Mouse (Mus musculus): Measurements from ENCODE around the gene Prkcd.
A peak's percentile ranks its signal among the peaks of the same experiment; 100 is the strongest.

The Prkcd gene

GRCm38 (mm10) chr14:30635219-30635910, 9.4 kb upstream of the Prkcd start:
- DNase-seq (ENCODE audit: low read depth, low spot score) = no peak

- no peak for DNase-seq (ENCODE audit: low read depth, low spot score)
Observed at GRCm38 (mm10) chr14:30634418-30634817, 8.4 kb upstream of the Prkcd start.

GRCm38 (mm10) chr14:30633708-30634107, 7.7 kb upstream of the Prkcd start:
- DNase-seq (ENCODE audit: low read depth, low spot score) = no peak

- DNase-seq (ENCODE audit: low read depth, low spot score) = no peak
Observed at GRCm38 (mm10) chr14:30631834-30632233, 5.8 kb upstream of the Prkcd start.

DNA sequence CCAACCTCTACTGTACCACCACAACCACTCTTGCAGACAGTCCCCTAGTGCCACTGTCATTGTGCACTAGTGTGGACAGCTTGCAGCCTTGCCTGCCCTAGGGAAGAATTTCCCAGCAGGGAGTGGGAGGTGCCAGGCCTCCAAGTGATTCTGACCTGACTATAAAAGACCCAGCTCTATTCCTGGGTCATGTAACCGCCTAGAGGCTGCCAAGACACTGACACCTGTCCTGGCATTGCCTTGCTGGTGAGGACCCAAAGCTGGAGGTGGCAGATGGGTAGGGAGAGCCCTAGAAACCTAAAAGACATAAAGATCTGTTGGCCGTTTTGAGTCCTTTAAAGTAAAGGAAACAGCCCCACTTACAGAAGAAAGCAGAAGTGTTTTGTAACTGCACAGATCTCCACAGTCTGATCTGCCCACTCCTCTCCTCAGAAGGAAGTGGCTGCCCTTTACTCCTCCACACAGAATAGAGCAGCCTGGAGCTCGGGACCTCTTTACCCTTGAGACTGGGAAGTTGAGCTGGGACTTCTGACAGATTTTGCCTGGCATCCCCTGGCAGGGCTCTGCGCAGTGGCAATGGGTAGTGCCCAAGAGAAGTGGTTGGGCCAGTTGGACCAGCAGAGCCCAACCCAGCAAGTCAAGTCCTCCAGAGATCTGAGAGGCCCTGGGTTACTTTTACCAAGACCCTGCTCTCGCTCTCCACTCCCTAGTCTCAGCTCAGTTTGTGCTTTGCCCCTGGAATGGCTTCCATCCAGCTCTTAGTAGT, 5.0 kb upstream of the Prkcd start:
- DNase-seq (ENCODE audit: low read depth, low spot score) = no peak

DNA sequence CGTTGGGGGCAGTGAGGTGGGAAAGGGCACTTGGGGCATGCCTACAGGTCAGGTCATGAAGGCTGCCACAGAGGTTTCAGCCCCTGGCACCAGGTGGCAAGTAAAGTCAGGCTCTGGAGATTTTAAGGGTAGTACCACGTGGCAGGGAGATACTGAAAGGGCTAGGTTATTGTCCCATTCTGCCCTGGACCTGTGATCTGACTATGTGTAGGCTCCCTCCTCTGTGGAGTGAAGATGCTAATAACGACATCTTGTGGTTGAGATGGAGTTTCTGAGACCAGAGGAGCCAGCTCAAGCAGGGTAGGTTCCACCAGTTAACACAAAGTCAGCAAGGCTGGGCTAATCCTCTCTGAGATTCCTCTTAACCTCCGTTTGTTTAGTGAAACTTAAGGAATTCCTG, 3.8 kb upstream of the Prkcd start:
- DNase-seq (ENCODE audit: low read depth, low spot score) = no peak

GRCm38 (mm10) chr14:30628235-30628634, 2.2 kb upstream of the Prkcd start:
- no peak for DNase-seq (ENCODE audit: low read depth, low spot score)

GRCm38 (mm10) chr14:30626756-30627742, 1.0 kb upstream of the Prkcd start:
- DNase-seq (ENCODE audit: low read depth, low spot score) = no peak

DNA sequence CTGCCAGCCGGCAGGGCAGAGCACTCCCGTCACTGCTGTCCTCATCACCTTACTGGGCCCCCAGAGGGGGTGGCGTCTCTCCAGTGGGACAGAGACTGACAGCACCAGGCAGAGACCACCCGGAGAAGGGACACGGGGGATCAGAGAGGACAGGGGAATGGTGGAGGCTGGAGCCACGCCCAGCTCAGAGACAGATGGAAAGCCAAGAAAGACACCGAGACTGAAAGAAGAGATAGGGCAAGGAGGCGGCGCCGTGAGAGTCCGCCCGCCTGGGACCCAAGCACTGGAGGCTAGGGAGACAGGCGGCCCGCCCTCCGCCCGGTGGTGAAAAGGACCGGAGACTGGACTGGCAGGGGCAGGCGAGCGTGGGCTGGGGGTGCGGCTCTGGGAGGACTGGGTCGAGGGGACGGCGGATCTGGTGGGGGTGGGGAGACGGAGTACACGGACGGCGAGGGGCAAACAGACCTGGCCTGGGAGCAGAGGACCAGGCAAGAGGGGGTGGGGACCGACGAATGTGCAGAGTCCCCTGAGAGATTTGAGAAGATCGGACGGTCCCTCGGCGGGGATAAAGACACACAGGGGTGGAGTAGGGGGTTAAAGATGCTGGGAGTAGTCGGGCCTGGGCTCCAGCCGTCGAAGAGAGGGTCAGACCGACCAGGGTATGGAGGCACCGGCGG, 741 bp downstream of the Prkcd start:
- no peak for DNase-seq (ENCODE audit: low read depth, low spot score)

- DNase-seq (ENCODE audit: low read depth, low spot score) = no peak
Observed at GRCm38 (mm10) chr14:30624277-30624721, 1.7 kb downstream of the Prkcd start.

DNA sequence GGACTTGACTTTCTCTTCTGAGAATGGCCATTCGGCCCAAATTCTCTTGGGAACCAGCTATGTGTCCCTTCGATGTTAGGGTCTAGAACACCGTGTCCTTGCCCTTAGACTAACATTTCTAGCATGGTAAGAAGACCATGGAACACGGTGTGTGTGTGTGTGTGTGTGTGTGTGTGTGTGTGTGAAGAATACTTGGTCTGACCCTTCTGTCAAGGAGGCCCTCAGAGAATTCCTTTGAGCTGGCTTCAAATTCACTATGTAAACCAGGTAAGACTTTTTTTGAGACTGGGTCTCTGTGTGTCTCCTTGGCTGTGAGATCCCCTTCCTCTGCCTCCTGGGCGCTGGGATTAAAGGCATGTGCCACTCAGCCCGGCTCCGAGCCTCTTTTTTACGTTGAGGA, 3.5 kb downstream of the Prkcd start:
- no peak for DNase-seq (ENCODE audit: low read depth, low spot score)

DNA sequence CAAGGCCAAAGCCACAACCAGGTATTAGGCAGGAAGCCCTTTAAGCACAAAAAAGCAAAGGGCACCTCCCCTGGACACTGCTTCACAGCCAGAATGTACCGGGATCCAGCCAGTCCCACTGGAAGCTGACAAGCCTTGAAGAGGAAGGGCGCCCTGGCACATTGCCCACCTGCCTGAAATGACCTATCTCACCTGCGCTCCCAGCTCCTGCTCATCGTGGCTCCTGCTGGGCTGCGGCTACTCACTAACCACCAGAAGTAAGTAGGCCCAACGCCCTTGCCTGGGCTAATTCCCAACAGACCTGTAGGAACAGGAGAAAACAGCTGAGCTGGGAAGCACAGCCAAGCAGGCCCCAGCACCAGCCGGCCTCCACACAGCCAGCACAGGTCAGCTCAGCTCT, 3.9 kb downstream of the Prkcd start:
- DNase-seq (ENCODE audit: low read depth, low spot score) = no peak

GRCm38 (mm10) chr14:30619982-30620578, 5.9 kb downstream of the Prkcd start:
- no peak for DNase-seq (ENCODE audit: low read depth, low spot score)

DNA sequence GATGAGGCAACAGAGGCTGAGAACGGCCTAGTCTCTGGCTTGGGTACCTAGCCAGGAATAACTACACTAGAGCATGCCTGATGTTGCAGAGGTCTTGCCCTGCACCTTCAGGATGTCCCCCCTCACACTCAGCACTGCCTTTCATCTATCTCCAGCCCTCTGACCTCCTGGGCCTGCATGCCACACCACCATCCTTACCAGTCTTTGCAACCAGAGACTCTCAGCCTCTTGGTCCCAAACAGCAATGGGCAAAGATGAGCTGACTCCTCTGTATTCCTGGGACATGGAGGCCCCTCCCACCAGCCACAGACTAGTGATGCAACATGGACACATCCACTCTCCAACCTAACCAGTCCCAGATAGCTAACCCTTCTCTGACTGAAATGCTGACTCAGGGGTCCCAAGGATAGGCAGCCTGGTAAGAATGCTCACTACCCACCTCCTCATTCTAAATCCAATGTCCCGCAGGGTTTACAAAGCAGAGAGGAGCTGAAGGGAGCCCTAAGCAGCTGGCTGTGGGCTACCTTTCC, 7.2 kb downstream of the Prkcd start:
- no peak for DNase-seq (ENCODE audit: low read depth, low spot score)

DNA sequence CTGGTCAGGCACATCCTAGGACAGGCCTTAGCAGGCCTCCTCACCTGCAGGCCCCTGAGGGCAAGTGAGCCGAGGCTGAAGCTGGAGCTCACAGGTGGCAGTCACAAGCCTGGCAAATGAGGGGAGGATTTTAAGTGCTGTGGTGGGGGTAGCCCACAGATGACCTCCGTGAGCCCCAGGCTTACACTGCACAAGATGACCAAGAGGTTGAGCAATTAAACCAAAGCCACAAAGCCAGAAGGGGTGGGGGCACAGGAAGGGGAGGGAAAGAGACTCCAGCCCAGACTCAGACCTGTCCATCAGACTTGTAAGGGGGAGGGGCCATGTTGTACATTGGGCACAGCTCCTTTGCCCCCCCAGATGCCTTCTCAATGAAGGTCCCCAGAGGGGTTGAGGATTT, 9.3 kb downstream of the Prkcd start:
- no peak for DNase-seq (ENCODE audit: low read depth, low spot score)

DNA sequence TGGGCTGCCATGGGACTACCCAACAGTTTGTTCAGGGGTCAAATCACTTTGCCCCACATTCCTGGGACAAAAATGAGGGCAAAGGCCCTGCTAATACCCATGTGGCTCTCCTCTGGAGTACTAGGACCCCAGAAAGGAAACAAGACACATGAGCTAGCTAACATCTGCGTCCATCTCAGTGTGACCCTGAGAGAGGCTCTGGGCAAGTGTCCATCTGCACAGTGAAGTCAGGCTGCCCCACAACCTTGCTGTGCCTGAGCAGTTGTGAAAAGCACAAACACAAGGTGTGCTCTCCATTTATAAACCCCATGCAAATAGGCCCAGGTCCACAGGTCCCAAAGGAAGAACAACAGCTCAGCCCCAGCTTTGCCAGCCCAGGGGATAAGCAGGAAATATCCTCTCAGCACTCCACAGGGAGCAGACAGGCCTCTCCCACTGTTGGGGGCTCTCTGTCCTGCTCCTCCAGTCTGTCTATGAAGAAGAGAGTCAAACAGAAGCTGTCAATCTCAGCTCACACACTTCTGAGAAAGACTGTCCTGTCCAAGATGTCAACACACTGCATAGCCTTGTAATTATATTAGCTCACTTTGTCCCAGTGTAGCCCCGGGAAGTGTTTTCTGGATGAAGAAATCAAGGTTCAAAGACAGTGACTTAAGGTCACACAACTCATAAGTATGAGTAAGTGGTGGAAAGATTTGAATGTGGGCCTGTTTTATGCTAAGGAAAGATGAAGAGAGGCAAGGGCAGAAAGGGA, 12.9 kb downstream of the Prkcd start:
- DNase-seq (ENCODE audit: low read depth, low spot score) = no peak

DNA sequence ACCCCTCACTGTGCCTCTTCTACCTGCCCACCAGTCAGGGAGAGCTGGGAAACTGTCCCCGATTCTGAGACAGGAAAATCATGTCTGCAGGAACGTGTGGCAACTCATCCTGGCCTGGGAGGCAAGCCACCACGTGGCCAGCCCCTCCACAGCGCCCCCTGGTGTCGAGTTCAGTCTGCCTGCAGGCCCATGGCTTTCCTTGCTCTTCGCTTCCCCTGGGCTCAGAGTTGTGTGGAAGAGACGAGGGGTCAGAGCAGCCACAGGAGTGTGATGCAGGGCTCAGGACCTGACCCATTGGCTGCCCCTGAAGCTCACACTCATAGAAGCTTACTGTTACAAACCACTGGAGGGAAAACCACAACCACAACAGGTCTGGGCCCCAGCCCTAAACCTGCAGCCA, 13.5 kb downstream of the Prkcd start:
- peak; percentile 62 for DNase-seq (ENCODE audit: low read depth, low spot score)

- no peak for DNase-seq (ENCODE audit: low read depth, low spot score)
Observed at GRCm38 (mm10) chr14:30610940-30611339, 15.1 kb downstream of the Prkcd start.

- DNase-seq (ENCODE audit: low read depth, low spot score) = no peak
Observed at GRCm38 (mm10) chr14:30610304-30610703, 15.7 kb downstream of the Prkcd start.

DNA sequence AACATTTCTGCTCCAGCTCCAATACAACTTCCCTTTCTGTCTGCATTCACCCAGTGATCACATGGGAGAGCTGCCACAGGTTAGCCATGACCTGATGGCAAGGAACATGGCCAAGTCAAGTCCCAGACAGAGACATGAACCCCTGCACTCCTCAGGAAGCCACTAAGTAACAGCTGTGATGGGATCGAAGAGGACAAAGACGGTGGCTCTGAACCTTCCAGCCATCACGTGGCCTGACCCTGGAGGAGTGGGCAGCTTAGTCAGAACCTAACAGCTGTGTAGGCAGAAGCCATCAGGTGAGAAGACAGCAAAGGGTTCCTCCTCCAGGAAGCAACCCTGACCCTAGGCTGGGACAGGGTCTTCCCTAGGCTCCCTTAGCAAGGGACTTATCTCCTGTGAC, 16.5 kb downstream of the Prkcd start:
- DNase-seq (ENCODE audit: low read depth, low spot score) = no peak

Measured in WW6 (cell line).